Mouse (Mus musculus) erythroblast, embryonic 14.5 days (primary cell): Measurements from ENCODE around the gene Zfp800.

Experiments
- GATA1 ChIP-seq: IDR thresholded peaks from 2 replicates; pipeline ENCODE4 v1.6.1; 2012; ENCODE audit warnings: low read length, inconsistent platforms, mixed read lengths
- TAL1 ChIP-seq: IDR thresholded peaks from 3 replicates; pipeline ENCODE4 v1.6.1; 2012; ENCODE audit warnings: low read length, inconsistent platforms, mixed read lengths

DNA sequence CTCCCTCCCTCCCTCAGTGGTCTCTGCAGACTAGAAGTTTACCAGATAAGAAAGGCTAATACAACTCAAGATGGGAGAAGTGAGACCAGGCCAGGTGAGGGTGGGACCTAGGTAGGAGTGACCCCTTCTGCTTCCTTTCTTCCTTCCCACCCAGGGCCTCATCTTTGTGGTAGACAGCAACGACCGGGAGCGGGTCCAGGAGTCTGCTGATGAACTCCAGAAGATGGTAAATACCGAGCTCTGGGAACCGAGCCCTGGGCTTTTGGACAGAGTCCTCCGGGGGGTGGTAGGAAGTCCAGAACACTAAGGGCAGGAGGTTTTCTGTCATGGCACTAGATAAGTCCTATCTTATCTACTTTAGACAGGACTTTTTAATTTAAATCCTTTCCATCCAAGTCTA lies 27.2 kb upstream of the Zfp800 start:
- TF ChIP-seq TAL1 (no peak), GATA1 (no peak)
